Mouse (Mus musculus) heart, adult 2 months (tissue): ENCODE data around the gene Slc35g3.

Experiments used
- CTCF ChIP-seq: fragments of 200-600 bp; IDR thresholded peaks from 2 replicates; pipeline ENCODE4 v1.8.1; 2022; ENCODE audit warnings: antibody characterized with exemption, mild to moderate bottlenecking, moderate library complexity
- EP300 ChIP-seq: fragments of 200-500 bp; IDR thresholded peaks from 2 replicates; pipeline ENCODE4 v1.6.1; 2011; ENCODE audit warnings: low read depth, low read length, control low read depth; ENCODE audit not compliant: insufficient read depth

- no peak for TF ChIP-seq EP300
- TF ChIP-seq CTCF, result peak; percentile 75
These were observed 32.7 kb downstream of the Slc35g3 start for GRCm38 (mm10) chr11:69729063-69729462.
